Mouse (Mus musculus) kidney, embryonic 16.5 days (tissue): ENCODE data around the gene Nkx2-2. TPM values are rescaled to one million over a fixed set of nuclear protein-coding genes. Genes with fewer than 3 reads are reported as not detected.

Source experiments
- ATAC-seq: fragments of 200-750 bp; cut with Nextera tagmentation; 2 replicates; pipeline ENCODE4 v1.8.0; 2017; ENCODE audit warnings: moderate TSS enrichment; ENCODE audit not compliant: low FRiP score, low TSS enrichment
- H3K27ac ChIP-seq: fragments of 300-500 bp; sonication (generic); 2 replicates; pipeline ENCODE4 v1.5.1; 2014; ENCODE audit warnings: low read length
- H3K27me3 ChIP-seq: fragments of 300-500 bp; sonication (generic); 2 replicates; pipeline ENCODE4 v1.6.1; 2014; ENCODE audit warnings: low read length, control low read depth, mixed read lengths; ENCODE audit not compliant: insufficient read depth
- H3K36me3 ChIP-seq: fragments of 300-500 bp; sonication (generic); 2 replicates; pipeline ENCODE4 v1.6.1; 2014; ENCODE audit warnings: low read length, control low read depth, mixed read lengths; ENCODE audit not compliant: insufficient read depth
- H3K4me1 ChIP-seq: fragments of 300-500 bp; sonication (generic); 2 replicates; pipeline ENCODE4 v1.6.1; 2014; ENCODE audit warnings: low read length, control low read depth, mixed read lengths; ENCODE audit not compliant: insufficient read depth
- H3K4me2 ChIP-seq: fragments of 300-500 bp; sonication (generic); replicated peaks from 2 replicates; pipeline ENCODE4 v1.6.1; 2014; ENCODE audit warnings: low read depth, low read length
- H3K4me3 ChIP-seq: fragments of 300-500 bp; sonication (generic); 2 replicates; pipeline ENCODE4 v1.5.1; 2014; ENCODE audit warnings: mild to moderate bottlenecking, low read length
- H3K9ac ChIP-seq: fragments of 300-500 bp; sonication (generic); replicated peaks from 2 replicates; pipeline ENCODE4 v1.6.1; 2014; ENCODE audit warnings: low read length
- H3K9me3 ChIP-seq: fragments of 300-500 bp; sonication (generic); 2 replicates; pipeline ENCODE4 v1.6.1; 2016; ENCODE audit warnings: low read length, control low read depth
- WGBS: fragments of 180-500 bp; shearing (Covaris S2); extraction: QIAGEN DNeasy Blood & Tissue Kit; methylation state at CpG from one replicate; pipeline ENCODE4 v1.1.7; 2014; 5-methylcytosine and 5-hydroxymethylcytosine counted together
- polyA plus RNA-seq: library from polyadenylated mRNA; unstranded; fragments of >200 nt; fragmentation: Nextera tagmentation; extraction: Ambion mirVana; gene quantifications from 2 replicates; pipeline ENCODE4 v1.2.1, GENCODE M21; 2015

Nkx2-2 gene
- polyA plus RNA-seq = not detected in 2 replicates

DNA sequence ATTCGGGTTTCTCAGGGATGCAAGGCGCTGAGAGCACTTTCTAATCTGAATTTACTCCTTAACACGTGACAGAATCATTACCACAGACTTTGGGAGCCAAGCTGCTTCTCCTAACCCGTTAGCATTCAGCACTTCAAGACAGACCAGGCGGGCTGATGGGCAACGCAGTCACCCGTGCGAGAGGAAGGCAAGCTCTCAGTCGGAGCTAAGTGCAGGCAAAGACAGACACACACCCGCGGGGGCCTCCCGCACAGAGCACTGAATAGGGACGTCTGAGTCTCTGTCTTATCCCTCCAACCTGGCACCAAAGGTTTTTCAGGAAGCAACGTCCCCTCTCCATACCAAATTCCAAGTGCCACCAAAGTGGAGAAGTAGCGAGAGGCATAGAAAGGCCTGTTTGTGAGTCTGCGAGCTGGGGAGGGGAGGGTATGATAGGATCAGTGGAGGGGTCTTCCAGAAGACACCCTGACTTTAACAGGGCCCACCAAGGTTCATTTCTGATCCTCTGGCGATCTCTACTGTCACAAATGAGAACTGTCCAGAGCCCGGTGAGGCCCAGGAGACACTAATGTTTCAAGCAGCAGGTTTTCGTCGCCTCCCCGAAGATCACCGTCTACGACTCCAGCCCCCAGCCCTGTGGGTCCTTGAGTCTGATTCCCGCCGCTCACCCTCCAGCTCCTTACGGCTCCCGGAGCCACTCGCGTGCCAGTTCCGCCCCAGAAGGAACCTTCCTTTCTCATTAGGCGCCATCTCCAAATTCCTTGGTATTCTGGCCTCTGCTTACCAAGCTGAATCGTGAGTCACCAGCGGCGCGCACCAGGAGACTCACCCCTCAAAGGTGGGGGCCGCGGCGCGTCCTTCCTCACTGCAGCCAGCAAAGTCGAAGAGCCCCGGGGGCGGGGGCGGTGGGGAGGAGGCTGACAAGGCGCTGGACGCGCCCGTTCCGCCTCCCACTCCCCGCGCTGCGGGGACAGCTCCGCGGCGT is at the start of gene Nkx2-2:
Gene Nkx2-2 (minus strand): TSS at position 973 of the 985 bp plus-strand sequence.
- 0 out of 2 replicates have a peak, but pooled peaks have one; percentile 33 for ATAC-seq

DNA sequence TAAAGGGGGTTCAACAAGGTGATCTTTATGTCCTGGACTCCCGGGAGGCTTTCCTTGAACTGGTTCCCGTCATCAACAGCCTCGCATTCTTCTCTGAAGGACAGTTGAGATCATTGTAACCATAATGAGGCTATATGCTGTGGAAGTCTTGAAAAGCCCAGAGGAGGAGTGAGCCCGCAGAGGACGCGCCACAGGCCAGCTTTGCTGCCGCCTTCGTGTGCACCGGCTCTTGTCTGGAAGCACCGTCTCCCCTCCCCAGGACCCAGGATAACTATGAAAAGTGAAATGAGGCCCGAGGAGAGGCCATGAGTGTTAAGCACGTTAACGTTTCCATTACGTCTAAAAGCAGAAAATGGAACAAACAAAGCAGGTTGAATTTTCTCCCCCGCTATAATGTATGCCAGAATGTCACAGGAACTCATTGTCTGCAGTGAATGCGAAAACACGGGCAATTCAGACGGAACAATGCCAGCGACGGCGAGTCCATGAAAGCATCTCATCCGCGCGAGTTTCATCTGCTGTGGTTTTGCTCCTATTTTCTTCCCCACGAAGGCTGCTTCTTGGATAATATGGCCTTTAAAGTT is 41.8 kb upstream of the Nkx2-2 start:
- Histone ChIP-seq H3K36me3 (no peaks in the 10 kb centered on the region), H3K4me3 (no peak overlapping the region), H3K9me3 (0 out of 2 replicates have a peak, but pooled peaks cover 4% of the 10 kb centered on the region), H3K4me1 (no peaks in the 10 kb centered on the region), H3K27me3 (no peaks in the 10 kb centered on the region), H3K9ac (no peak overlapping the region), H3K4me2 (no peak overlapping the region), H3K27ac (no peak overlapping the region)
- WGBS = 88% methylated on average over 25 of the region's 25 CpGs
- no peak for ATAC-seq

More for the DNA sequence above, at the start of gene Nkx2-2:
- H3K4me2 ChIP-seq = peak within 1 kb of the TSS; percentile 64
- no peaks in the 10 kb centered on the region for H3K9me3 ChIP-seq
- 0 out of 2 replicates have a peak within 1 kb of the TSS, but pooled peaks have one; percentile 34 for H3K9ac ChIP-seq
- H3K27ac ChIP-seq = no peak within 1 kb of the TSS
- H3K4me1 ChIP-seq = peaks cover 18% of the 10 kb centered on the region
- H3K36me3 ChIP-seq = no peaks in the 10 kb centered on the region
- H3K4me3 ChIP-seq = peak within 1 kb of the TSS; percentile 44
- under 1% methylated on average over 51 of the region's 54 CpGs for WGBS
- peaks cover 95% of the 10 kb centered on the region for H3K27me3 ChIP-seq

DNA sequence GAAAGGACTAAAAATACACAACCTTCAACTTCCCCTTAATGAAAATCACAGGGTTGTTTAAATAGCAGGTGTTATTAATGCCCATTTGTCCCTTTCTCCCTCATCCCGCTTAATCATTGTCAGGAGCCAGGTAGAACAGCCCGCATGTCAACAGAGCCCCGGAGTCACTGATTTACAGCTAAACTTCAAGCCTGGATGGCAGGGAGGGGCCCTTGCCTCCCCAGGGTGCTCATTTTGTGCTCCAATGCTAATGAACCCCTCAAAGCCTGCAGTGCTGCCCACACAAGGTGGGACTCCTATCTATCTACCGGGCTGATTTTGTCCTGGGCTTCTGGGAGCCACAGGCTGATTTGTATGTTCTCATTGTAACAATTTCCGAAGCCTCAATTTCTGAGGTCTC is 37.1 kb upstream of the Nkx2-2 start:
- H3K27ac ChIP-seq = no peak overlapping the region
- H3K27me3 ChIP-seq = no peaks in the 10 kb centered on the region
- H3K4me3 ChIP-seq = no peak overlapping the region
- 0 out of 2 replicates have a peak, but pooled peaks cover 4% of the 10 kb centered on the region for H3K9me3 ChIP-seq
- no peak for ATAC-seq
- no peak overlapping the region for H3K4me2 ChIP-seq
- H3K9ac ChIP-seq = no peak overlapping the region
- H3K36me3 ChIP-seq = no peaks in the 10 kb centered on the region
- whole genome bisulfite sequencing = 42% methylated on average over 5 of the region's 5 CpGs
- H3K4me1 ChIP-seq = no peaks in the 10 kb centered on the region

DNA sequence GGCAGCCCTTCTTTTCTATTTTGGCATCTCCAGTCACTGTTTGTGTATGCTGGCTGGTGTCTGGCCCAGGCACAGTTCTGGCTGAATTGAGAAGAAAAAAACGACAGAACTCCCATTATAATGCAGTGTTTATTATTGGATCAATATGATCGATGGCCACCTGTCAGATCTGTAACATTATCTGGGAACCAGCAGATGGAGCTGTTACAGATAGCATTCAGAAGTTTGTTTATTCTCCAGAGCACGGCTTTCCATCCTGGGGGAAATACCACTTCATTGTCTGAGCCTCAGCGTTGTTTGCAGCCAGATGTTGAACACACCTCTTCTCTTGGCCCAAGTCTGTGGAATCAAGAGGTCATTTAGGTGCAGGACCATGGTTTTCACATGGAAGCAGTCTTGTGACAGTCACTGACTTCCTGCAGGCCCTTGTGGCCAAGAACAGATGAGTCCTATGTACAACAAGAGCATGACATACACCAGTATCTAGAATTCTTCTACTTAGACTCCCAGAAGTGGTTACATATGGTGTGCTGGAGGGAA is 11.1 kb upstream of the Nkx2-2 start:
- Histone ChIP-seq H3K9me3 (no peaks in the 10 kb centered on the region), H3K27me3 (peaks cover 11% of the 10 kb centered on the region), H3K27ac (no peak overlapping the region), H3K36me3 (no peaks in the 10 kb centered on the region), H3K4me3 (no peak overlapping the region), H3K9ac (no peak overlapping the region), H3K4me2 (no peak overlapping the region), H3K4me1 (no peaks in the 10 kb centered on the region)
- no peak for ATAC-seq
- 26% methylated on average over 4 of the region's 4 CpGs for WGBS

DNA sequence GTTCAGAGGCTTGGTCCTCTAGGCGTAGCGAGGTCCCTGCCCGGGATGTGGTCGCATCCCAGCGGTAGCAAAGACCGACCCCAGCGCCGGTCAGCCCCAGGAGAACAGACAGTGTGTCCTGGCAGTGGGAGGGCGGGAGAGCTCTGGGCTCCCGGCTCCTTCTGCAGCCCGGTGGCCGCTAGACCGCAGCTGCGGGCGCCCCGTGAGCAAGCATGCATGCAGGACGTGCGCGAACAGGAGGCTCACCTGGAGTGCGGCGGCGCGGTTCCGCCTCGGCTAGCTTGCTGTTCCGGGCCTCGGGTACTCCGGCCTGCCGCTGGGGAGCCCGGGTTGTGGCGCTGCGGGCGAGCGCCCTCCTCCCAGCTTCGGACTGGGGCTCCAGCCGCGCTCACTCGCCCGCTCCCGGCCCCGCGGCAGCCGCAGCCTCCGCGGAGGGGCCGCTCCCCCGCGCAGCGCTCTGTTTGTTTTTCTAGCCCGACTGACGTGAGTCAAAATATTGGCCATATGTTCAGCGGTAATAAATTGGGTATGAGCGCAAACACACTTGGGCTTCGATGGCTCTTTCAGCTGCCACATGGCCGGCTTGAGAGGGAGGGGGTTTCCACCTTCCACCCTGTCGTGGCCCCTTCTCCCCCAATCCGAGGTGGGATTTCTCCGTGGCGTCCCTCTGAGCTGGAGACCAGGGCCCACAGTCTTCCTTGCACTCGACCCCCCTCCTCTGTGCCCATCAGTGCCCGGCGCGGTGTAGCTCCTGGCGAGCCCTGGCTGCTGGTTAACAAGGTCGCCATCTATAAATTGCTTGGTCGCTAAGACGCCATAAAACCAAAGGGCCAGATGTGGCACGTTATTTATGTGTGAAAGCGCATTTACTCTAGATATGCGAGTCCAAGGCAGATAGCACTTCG is 920 bp upstream of the Nkx2-2 start:
- Histone ChIP-seq H3K4me1 (peaks cover 18% of the 10 kb centered on the region), H3K9me3 (no peaks in the 10 kb centered on the region), H3K4me3 (peak overlapping the region; percentile 44), H3K27me3 (peaks cover 93% of the 10 kb centered on the region), H3K36me3 (no peaks in the 10 kb centered on the region), H3K9ac (0 out of 2 replicates have a peak overlapping the region, but pooled peaks have one; percentile 34), H3K27ac (no peak overlapping the region), H3K4me2 (peak overlapping the region; percentile 64)
- WGBS = under 1% methylated on average over 71 of the region's 71 CpGs
- ATAC-seq = peak; percentile 71

DNA sequence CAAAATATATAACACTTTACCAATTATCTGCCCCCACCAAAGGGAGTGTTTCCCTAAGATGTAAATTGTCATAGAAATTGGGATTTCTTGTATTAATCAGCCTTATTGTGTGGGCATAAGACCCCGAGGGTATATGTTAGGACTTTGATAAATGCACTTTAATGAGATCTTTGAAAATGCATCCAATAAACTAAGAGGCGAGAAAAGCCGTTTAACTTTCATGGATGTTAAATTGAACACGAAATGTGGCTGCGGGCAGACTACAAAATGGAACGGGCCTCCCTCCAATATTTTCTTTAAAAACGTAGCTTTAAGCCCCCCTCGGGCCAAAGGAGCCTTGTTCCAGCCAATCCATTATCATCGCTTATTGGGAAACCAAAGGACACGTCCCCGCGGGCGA is 1.3 kb downstream of the Nkx2-2 start:
- Histone ChIP-seq H3K4me2 (no peak overlapping the region), H3K27ac (no peak overlapping the region), H3K36me3 (no peaks in the 10 kb centered on the region), H3K4me1 (peaks cover 18% of the 10 kb centered on the region), H3K27me3 (peaks cover 95% of the 10 kb centered on the region), H3K9me3 (no peaks in the 10 kb centered on the region), H3K4me3 (no peak overlapping the region), H3K9ac (no peak overlapping the region)
- ATAC-seq = no peak
- 4% methylated on average over 13 of the region's 13 CpGs for whole genome bisulfite sequencing

DNA sequence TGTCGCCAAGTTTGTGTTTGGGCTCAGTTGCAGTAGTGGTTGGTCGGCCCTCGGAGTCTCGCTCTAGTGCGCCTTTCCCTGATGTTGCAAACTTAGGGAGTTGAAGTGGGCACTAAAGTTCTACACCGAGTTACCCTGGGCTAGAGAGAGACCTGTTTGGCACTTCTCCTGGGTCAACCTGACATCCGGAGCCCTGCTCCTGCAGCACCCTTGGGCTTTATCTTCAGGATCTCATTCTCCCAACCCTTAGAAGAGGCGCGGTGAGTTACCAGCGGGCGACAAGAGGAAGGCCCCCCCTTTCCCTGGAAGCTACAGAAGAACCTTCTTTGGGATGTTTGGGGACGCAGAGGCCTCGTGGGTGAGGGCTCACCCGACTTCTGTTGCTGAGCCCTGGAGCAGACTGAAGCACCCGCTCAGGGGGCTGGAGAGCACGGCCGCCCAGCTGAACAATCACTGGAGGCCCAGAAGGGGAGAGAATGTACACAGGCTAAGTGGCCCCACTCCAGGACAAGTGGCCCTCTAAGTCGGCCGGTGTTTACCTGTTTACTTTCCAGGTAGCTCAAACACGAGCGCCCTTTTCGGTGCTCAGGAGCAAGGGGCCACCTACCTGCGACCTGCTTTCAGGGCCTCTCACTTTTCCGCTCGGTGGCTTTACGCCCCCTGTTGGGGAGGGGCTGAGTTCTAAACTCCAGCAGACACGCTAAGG is 3.6 kb downstream of the Nkx2-2 start:
- ATAC-seq = no peak
- WGBS = under 1% methylated on average over 27 of the region's 27 CpGs
- Histone ChIP-seq H3K36me3 (no peaks in the 10 kb centered on the region), H3K27me3 (peaks cover 100% of the 10 kb centered on the region), H3K27ac (no peak overlapping the region), H3K9me3 (no peaks in the 10 kb centered on the region), H3K9ac (no peak overlapping the region), H3K4me1 (peaks cover 18% of the 10 kb centered on the region), H3K4me3 (no peak overlapping the region), H3K4me2 (no peak overlapping the region)

DNA sequence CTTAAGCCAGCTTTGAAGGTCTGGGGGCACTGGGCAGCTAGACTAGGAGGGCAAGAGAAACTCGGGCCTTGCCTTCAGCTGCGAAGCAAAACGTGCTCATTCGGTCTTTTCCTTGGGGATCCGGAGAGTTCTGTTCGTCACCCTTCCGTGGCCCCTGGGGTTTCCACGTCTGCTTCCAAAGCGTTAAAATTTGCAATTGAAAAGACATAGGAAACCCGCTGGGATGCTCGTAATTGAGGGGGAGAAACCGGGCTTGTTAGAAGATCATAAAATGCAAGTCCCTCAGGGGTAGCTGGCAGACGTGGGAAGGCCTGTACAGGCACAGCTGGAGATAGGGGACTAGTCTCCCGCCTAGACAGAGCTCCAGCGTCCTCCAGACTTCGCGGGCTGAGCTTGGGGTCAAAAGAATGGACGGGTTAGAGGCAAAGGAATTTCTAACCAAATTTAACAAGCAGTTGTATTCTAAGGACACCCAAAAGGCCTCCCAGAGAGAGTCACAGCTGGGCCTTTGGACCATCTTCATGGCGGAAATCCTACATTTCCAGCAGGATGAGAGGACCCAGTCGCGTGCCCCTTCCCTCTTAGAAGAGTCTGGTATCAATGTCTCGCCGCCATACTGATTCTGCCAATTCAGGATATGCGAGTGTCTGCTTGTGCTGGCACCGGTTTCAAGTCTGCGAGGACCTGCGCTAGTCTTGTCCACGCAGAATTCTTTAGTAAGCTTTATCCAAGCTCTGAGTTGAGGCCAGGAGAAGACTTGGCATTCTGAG is 4.3 kb downstream of the Nkx2-2 start:
- H3K27me3 ChIP-seq = peaks cover 97% of the 10 kb centered on the region
- H3K9ac ChIP-seq = no peak overlapping the region
- peaks cover 11% of the 10 kb centered on the region for H3K4me1 ChIP-seq
- no peak overlapping the region for H3K27ac ChIP-seq
- ATAC-seq = no peak
- H3K4me3 ChIP-seq = no peak overlapping the region
- H3K36me3 ChIP-seq = no peaks in the 10 kb centered on the region
- under 1% methylated on average over 28 of the region's 28 CpGs for WGBS
- no peaks in the 10 kb centered on the region for H3K9me3 ChIP-seq
- H3K4me2 ChIP-seq = no peak overlapping the region
